Mouse (Mus musculus): ENCODE data around the gene Rps6ka2. TPM values are rescaled to one million over a fixed set of nuclear protein-coding genes. Genes with fewer than 3 reads are reported as not detected.
"Not testable (repeated sequence)": the region's sequence is repeated elsewhere in the genome, so short reads cannot be mapped to it uniquely, and the experiment has no call there.

Rps6ka2 gene
- polyA plus RNA-seq, 1 experiment from 2014 or later: 18.9 TPM

DNA sequence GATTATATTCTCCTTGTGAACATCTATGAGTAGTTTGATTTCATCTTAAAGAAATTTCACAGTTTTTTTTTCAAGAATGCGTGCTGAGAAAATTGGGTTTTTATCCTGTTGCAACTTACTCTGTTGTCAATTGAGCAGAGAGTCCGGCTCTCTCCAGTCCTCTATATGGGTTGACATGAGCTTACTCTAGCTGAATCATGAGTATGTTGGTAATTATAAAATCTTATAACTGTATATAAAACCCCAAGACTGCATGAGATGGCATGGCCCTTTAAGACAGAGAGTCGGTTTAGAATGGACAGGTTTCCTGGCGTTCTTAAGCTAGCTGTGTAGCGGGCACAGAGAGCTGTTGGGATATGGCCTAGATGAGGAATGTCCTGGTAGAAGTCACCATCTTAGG, 154.4 kb downstream of the Rps6ka2 start, which contains the start of gene Tcp10a:
TSS of gene Tcp10a (plus strand) at position 301 of the 400 bp plus-strand sequence.
- not testable (repeated sequence) for DNase-seq (ENCODE audit: low spot score); ATAC-seq; H3K27ac ChIP-seq (ENCODE audit: low read depth, low read length); H3K4me2 ChIP-seq (ENCODE audit: low read length); H3K9ac ChIP-seq (ENCODE audit: low read length); H3K27me3 ChIP-seq (replicated peaks; ENCODE audit: control insufficient read depth, insufficient read depth, low read length); H3K4me1 ChIP-seq (ENCODE audit: control insufficient read depth, insufficient read depth, low read length); H3K9me3 ChIP-seq (replicated peaks; ENCODE audit: control insufficient read depth, low read length); H3K36me3 ChIP-seq (ENCODE audit: control insufficient read depth, insufficient read depth, low read length); H3K4me3 ChIP-seq (ENCODE audit: low read depth, low read length)
- WGBS: 92% methylated on average over 3 of the region's 5 CpGs

DNA sequence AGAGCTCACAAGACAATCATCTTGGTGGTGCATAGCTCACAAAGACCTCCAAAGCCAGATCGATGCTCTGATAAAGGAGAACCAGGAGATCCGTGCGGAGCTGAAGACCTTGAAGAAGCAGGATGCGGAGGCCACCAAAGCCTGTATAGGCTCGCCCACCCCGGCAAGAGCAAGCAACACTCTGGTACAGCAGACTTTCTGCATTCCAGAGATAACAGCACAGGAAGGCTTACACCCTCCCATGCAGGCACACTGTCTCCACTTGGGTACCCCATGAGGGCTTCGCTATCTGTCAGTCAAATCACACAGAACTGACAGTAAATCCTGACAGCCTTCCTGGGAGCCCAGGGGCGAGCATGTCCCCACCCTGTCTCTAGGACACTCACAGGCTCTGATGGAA, 156.5 kb downstream of the Rps6ka2 start:
- DNase-seq (ENCODE audit: low spot score); H3K4me2 ChIP-seq (ENCODE audit: low read length); H3K4me1 ChIP-seq (ENCODE audit: control insufficient read depth, insufficient read depth, low read length); H3K36me3 ChIP-seq (ENCODE audit: control insufficient read depth, insufficient read depth, low read length); H3K27me3 ChIP-seq (replicated peaks; ENCODE audit: control insufficient read depth, insufficient read depth, low read length); H3K4me3 ChIP-seq (ENCODE audit: low read depth, low read length); H3K27ac ChIP-seq (ENCODE audit: low read depth, low read length); ATAC-seq; H3K9me3 ChIP-seq (replicated peaks; ENCODE audit: control insufficient read depth, low read length); H3K9ac ChIP-seq (ENCODE audit: low read length): not testable (repeated sequence)
- 85% methylated on average over 3 of the region's 8 CpGs for WGBS

GRCm38 (mm10) chr17:7332745-7333144, 162.8 kb downstream of the Rps6ka2 start:
- 86% methylated on average over 3 of the region's 5 CpGs for WGBS
- ATAC-seq; H3K27ac ChIP-seq (ENCODE audit: low read depth, low read length); H3K27me3 ChIP-seq (replicated peaks; ENCODE audit: control insufficient read depth, insufficient read depth, low read length); H3K36me3 ChIP-seq (ENCODE audit: control insufficient read depth, insufficient read depth, low read length); H3K9me3 ChIP-seq (replicated peaks; ENCODE audit: control insufficient read depth, low read length); H3K4me2 ChIP-seq (ENCODE audit: low read length); H3K4me1 ChIP-seq (ENCODE audit: control insufficient read depth, insufficient read depth, low read length); H3K9ac ChIP-seq (ENCODE audit: low read length); H3K4me3 ChIP-seq (ENCODE audit: low read depth, low read length); DNase-seq (ENCODE audit: low spot score): not testable (repeated sequence)

DNA sequence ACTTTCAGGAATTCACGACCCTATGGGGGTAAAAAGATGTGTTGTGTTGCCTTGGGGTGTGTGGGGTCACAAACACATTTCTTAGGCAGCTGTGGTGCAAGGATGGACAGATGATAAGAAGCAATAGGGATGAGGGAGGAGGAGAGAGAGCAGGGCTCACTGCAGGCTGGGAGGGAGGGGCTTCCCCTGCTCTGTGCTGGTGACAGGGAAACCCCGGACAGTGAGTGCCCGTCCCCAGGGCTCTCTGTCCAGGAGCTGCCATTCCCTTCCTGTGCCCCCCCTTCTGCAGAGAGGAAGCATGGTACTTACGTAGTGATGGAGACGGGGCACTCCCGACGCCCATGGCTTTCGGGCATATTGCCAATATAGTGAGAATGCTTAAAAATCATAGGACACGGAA, 167.5 kb downstream of the Rps6ka2 start:
- not testable (repeated sequence) for H3K9me3 ChIP-seq (replicated peaks; ENCODE audit: control insufficient read depth, low read length); ATAC-seq
- 87% methylated on average over 7 of the region's 9 CpGs for WGBS

DNA sequence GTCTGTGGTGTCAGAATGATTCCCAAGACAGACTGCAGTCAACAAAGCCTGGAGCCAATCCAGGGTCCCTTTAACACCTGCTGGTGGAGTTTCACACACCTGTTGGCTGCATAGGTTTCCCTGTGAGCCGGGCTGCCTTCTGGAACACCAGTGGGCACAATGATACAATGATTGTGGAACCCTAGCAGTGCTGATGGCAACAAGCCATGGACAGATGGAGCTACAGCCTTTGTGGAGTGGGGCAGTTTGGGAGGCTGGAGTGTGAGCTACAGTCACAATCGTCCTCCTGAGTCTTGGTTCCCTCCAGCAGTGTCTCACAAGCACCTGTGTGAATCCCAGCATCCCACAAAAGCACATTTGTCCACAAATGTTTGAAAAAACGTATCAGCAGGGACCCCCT, 178.8 kb downstream of the Rps6ka2 start:
- DNase-seq (ENCODE audit: low spot score) (peak; percentile 24), ATAC-seq (peak; percentile 69; the same call in 1 of the 2 replicates)
- not testable (repeated sequence) for H3K27ac ChIP-seq (ENCODE audit: low read depth, low read length); H3K9me3 ChIP-seq (replicated peaks; ENCODE audit: control insufficient read depth, low read length); H3K4me3 ChIP-seq (ENCODE audit: low read depth, low read length); H3K36me3 ChIP-seq (ENCODE audit: control insufficient read depth, insufficient read depth, low read length); H3K4me2 ChIP-seq (ENCODE audit: low read length); H3K4me1 ChIP-seq (ENCODE audit: control insufficient read depth, insufficient read depth, low read length); H3K9ac ChIP-seq (ENCODE audit: low read length); H3K27me3 ChIP-seq (replicated peaks; ENCODE audit: control insufficient read depth, insufficient read depth, low read length)
- 54% methylated on average over 2 of the region's 3 CpGs for WGBS

More for the DNA sequence above, 167.5 kb downstream of the Rps6ka2 start:
- not testable (repeated sequence) for H3K4me3 ChIP-seq (ENCODE audit: low read depth, low read length); H3K4me1 ChIP-seq (ENCODE audit: control insufficient read depth, insufficient read depth, low read length); DNase-seq (ENCODE audit: low spot score); H3K27me3 ChIP-seq (replicated peaks; ENCODE audit: control insufficient read depth, insufficient read depth, low read length); H3K9ac ChIP-seq (ENCODE audit: low read length); H3K4me2 ChIP-seq (ENCODE audit: low read length); H3K36me3 ChIP-seq (ENCODE audit: control insufficient read depth, insufficient read depth, low read length); H3K27ac ChIP-seq (ENCODE audit: low read depth, low read length)

- H3K9me3 ChIP-seq (replicated peaks; ENCODE audit: control insufficient read depth, low read length); H3K36me3 ChIP-seq (ENCODE audit: control insufficient read depth, insufficient read depth, low read length); H3K27me3 ChIP-seq (replicated peaks; ENCODE audit: control insufficient read depth, insufficient read depth, low read length); H3K4me2 ChIP-seq (ENCODE audit: low read length); H3K4me1 ChIP-seq (ENCODE audit: control insufficient read depth, insufficient read depth, low read length); H3K4me3 ChIP-seq (ENCODE audit: low read depth, low read length); H3K9ac ChIP-seq (ENCODE audit: low read length); H3K27ac ChIP-seq (ENCODE audit: low read depth, low read length); DNase-seq (ENCODE audit: low spot score); ATAC-seq: not testable (repeated sequence)
- 92% methylated on average over 1 of the region's 1 CpGs for WGBS
Measured at GRCm38 (mm10) chr17:7352596-7352995, 182.7 kb downstream of the Rps6ka2 start, which contains the start of gene Ttll2. TSS of gene Ttll2 (minus strand) at chr17:7352696.

Other genes with a start within 250 kb of the Rps6ka2 start
- 57.7 and 60.2 TPM in 2 replicates for gene Rsph3b, start 221.4 kb upstream of the Rps6ka2 start, polyA plus RNA-seq (2014; fragmentation: Nextera tagmentation; extraction: Ambion mirVana)
- 59.8 and 65.3 TPM in 2 replicates for gene Tagap1, start 209.0 kb upstream of the Rps6ka2 start, polyA plus RNA-seq (2014; fragmentation: Nextera tagmentation; extraction: Ambion mirVana)
- 93.3 and 108 TPM in 2 replicates for gene Rnaset2b, start 199.5 kb upstream of the Rps6ka2 start, polyA plus RNA-seq (2014; fragmentation: Nextera tagmentation; extraction: Ambion mirVana)
- 0.40 TPM in 1 of 2 replicates, not detected in the other for gene Gm49721, start 191.2 kb upstream of the Rps6ka2 start, polyA plus RNA-seq (2014; fragmentation: Nextera tagmentation; extraction: Ambion mirVana)
- not detected in 2 replicates for gene Gm1604a, start 144.5 kb upstream of the Rps6ka2 start, polyA plus RNA-seq (2014; fragmentation: Nextera tagmentation; extraction: Ambion mirVana)
- not detected in 2 replicates for gene Tcp10a, start 154.5 kb downstream of the Rps6ka2 start, polyA plus RNA-seq (2014; fragmentation: Nextera tagmentation; extraction: Ambion mirVana)
- gene Ttll2, start 182.6 kb downstream of the Rps6ka2 start, polyA plus RNA-seq (2014; fragmentation: Nextera tagmentation; extraction: Ambion mirVana): not detected in 2 replicates
- not detected in 2 replicates for gene Gm49630, start 201.9 kb downstream of the Rps6ka2 start, polyA plus RNA-seq (2014; fragmentation: Nextera tagmentation; extraction: Ambion mirVana)
- not detected in 2 replicates for gene Unc93a2, start 215.3 kb downstream of the Rps6ka2 start, polyA plus RNA-seq (2014; fragmentation: Nextera tagmentation; extraction: Ambion mirVana)

Measured in forebrain, embryonic 14.5 days (tissue).